Mouse (Mus musculus): ENCODE measurements around the gene Ntn3. TPM values are rescaled to one million over a fixed set of nuclear protein-coding genes. Genes with fewer than 3 reads are reported as not detected.
A peak's percentile ranks its signal among the peaks of the same experiment; 100 is the strongest.

The Ntn3 gene
- polyA plus RNA-seq, 1 experiment from 2014 or later = 2.0 TPM

DNA sequence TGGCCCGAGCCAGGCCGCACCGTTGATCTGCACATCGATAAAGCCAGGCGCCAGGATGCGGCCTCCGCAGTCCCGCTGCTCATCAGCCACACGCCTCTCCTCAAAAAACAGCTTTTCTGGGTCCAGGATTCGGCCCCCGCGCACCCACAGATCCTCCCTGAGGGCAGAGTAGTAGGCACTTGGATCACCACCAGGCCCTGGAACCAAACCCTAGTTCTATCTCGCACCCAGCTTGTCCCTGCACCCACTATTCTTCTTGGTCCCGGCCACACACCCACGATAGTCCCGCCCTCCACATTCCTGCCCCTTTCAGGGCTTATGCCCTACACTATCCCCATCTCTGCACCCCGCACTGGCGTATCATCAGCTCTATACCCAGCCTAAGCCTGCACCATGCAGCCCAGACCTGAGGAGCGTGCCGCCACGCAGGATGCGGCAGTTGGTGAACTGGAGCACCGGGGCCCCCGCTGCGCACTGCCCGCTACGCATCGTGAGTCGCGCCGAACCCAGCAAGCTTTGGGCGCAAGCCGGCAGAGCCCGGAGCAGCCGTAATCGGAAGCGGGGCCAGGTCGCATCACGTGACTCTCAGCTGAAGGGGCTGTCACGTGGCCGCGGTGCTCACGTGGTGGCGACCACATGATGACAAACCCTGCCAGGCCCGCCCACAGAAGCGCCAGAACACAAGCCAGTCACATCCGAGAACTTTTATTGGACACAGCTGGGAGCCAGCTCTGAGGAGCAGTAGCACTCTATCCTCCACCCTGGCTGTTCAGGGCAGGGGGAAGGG lies 46.0 kb downstream of the Ntn3 start, which contains the start of gene Amdhd2:
Gene Amdhd2, minus strand, starts transcription at position 591 of the 787 bp plus-strand sequence.
- Histone ChIP-seq H3K4me1 (replicated peaks; ENCODE audit: control insufficient read depth, insufficient read depth, low read length) (0 out of 2 replicates have a peak, but pooled peaks cover 4% of the 10 kb centered on the region), H3K4me3 (ENCODE audit: low read depth, low read length) (peak within 1 kb of the TSS; percentile 71), H3K27ac (ENCODE audit: low read depth, low read length) (peak within 1 kb of the TSS; percentile 82), H3K9ac (ENCODE audit: low read depth, low read length) (peak within 1 kb of the TSS; percentile 72), H3K4me2 (replicated peaks; ENCODE audit: low read depth) (peak within 1 kb of the TSS; percentile 94), H3K27me3 (replicated peaks; ENCODE audit: control insufficient read depth, insufficient read depth, low read length) (no peaks in the 10 kb centered on the region), H3K36me3 (ENCODE audit: control insufficient read depth, insufficient read depth) (peaks cover 18% of the 10 kb centered on the region), H3K9me3 (ENCODE audit: control insufficient read depth) (no peaks in the 10 kb centered on the region)
- peak; percentile 75 for ATAC-seq
- no peak for TF ChIP-seq CTCF (IDR thresholded peaks at IDR 0.05; ENCODE audit: low read depth)
- under 1% methylated on average over 47 of the region's 47 CpGs for WGBS

- 0 out of 2 replicates have a peak, but pooled peaks cover 4% of the 10 kb centered on the region for H3K4me1 ChIP-seq (replicated peaks; ENCODE audit: control insufficient read depth, insufficient read depth, low read length)
- no peaks in the 10 kb centered on the region for H3K27me3 ChIP-seq (replicated peaks; ENCODE audit: control insufficient read depth, insufficient read depth, low read length)
- H3K27ac ChIP-seq (ENCODE audit: low read depth, low read length) = peak overlapping the region; percentile 82
- no peak; the same call in 1 of the 2 replicates for ATAC-seq
- peak overlapping the region; percentile 72 for H3K9ac ChIP-seq (ENCODE audit: low read depth, low read length)
- peaks cover 23% of the 10 kb centered on the region for H3K36me3 ChIP-seq (ENCODE audit: control insufficient read depth, insufficient read depth)
- WGBS = 16% methylated on average over 17 of the region's 17 CpGs
- no peaks in the 10 kb centered on the region for H3K9me3 ChIP-seq (ENCODE audit: control insufficient read depth)
- peak overlapping the region; percentile 94 for H3K4me2 ChIP-seq (replicated peaks; ENCODE audit: low read depth)
- peak overlapping the region; percentile 71 for H3K4me3 ChIP-seq (ENCODE audit: low read depth, low read length)
- no peak for TF ChIP-seq CTCF (IDR thresholded peaks at IDR 0.05; ENCODE audit: low read depth)
Observed at GRCm38 (mm10) chr17:24162584-24163175, 46.7 kb downstream of the Ntn3 start.

GRCm38 (mm10) chr17:24161466-24161865 lies 47.9 kb downstream of the Ntn3 start:
- Histone ChIP-seq H3K36me3 (ENCODE audit: control insufficient read depth, insufficient read depth) (peaks cover 26% of the 10 kb centered on the region), H3K4me3 (ENCODE audit: low read depth, low read length) (no peak overlapping the region), H3K9ac (ENCODE audit: low read depth, low read length) (no peak overlapping the region), H3K4me1 (replicated peaks; ENCODE audit: control insufficient read depth, insufficient read depth, low read length) (0 out of 2 replicates have a peak, but pooled peaks cover 4% of the 10 kb centered on the region), H3K4me2 (replicated peaks; ENCODE audit: low read depth) (0 out of 2 replicates have a peak overlapping the region, but pooled peaks have one; percentile 94), H3K9me3 (ENCODE audit: control insufficient read depth) (no peaks in the 10 kb centered on the region), H3K27ac (ENCODE audit: low read depth, low read length) (no peak overlapping the region), H3K27me3 (replicated peaks; ENCODE audit: control insufficient read depth, insufficient read depth, low read length) (no peaks in the 10 kb centered on the region)
- ATAC-seq = no peak
- TF ChIP-seq CTCF (IDR thresholded peaks at IDR 0.05; ENCODE audit: low read depth) = no peak
- 79% methylated on average over 5 of the region's 5 CpGs for WGBS

- H3K27me3 ChIP-seq (replicated peaks; ENCODE audit: control insufficient read depth, insufficient read depth, low read length) = no peaks in the 10 kb centered on the region
- no peaks in the 10 kb centered on the region for H3K9me3 ChIP-seq (ENCODE audit: control insufficient read depth)
- peaks cover 35% of the 10 kb centered on the region for H3K36me3 ChIP-seq (ENCODE audit: control insufficient read depth, insufficient read depth)
- ATAC-seq = no peak
- WGBS = 96% methylated on average over 4 of the region's 4 CpGs
- H3K27ac ChIP-seq (ENCODE audit: low read depth, low read length) = no peak overlapping the region
- H3K4me2 ChIP-seq (replicated peaks; ENCODE audit: low read depth) = no peak overlapping the region
- TF ChIP-seq CTCF (IDR thresholded peaks at IDR 0.05; ENCODE audit: low read depth) = no peak
- peaks cover 2% of the 10 kb centered on the region; the same call in 1 of the 2 replicates for H3K4me1 ChIP-seq (replicated peaks; ENCODE audit: control insufficient read depth, insufficient read depth, low read length)
- H3K4me3 ChIP-seq (ENCODE audit: low read depth, low read length) = no peak overlapping the region
- H3K9ac ChIP-seq (ENCODE audit: low read depth, low read length) = no peak overlapping the region
Observed at GRCm38 (mm10) chr17:24157526-24157925, 51.8 kb downstream of the Ntn3 start.

- 97% methylated on average over 6 of the region's 6 CpGs for WGBS
- ATAC-seq = no peak
Observed at GRCm38 (mm10) chr17:24157121-24157520, 52.2 kb downstream of the Ntn3 start.

DNA sequence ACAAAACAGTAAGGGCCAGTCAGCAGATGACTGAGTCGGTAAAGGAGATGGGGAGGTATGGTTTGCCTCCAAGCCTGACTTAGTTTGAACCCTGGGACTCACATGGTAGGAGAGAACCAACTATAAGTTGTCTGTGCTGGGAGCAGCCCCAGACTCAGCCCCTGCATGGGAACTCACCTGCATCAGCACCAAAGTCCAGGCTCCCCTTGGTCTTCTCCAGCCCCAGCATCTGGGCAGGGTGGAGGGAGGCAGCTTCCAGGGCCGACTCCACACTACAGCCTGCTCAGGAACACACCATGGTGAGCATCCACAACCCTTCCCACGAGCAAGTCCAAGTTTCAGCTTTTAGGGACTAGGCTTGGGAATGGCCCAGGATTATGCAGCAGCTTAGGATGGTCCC lies 52.9 kb downstream of the Ntn3 start:
- TF ChIP-seq CTCF (IDR thresholded peaks at IDR 0.05; ENCODE audit: low read depth) = no peak
- ATAC-seq = no peak
- H3K36me3 ChIP-seq (ENCODE audit: control insufficient read depth, insufficient read depth) = peaks cover 35% of the 10 kb centered on the region
- H3K27me3 ChIP-seq (replicated peaks; ENCODE audit: control insufficient read depth, insufficient read depth, low read length) = no peaks in the 10 kb centered on the region
- no peak overlapping the region for H3K27ac ChIP-seq (ENCODE audit: low read depth, low read length)
- no peak overlapping the region for H3K4me3 ChIP-seq (ENCODE audit: low read depth, low read length)
- H3K9me3 ChIP-seq (ENCODE audit: control insufficient read depth) = no peaks in the 10 kb centered on the region
- no peak overlapping the region for H3K9ac ChIP-seq (ENCODE audit: low read depth, low read length)
- H3K4me2 ChIP-seq (replicated peaks; ENCODE audit: low read depth) = no peak overlapping the region
- peaks cover 3% of the 10 kb centered on the region; the same call in 1 of the 2 replicates for H3K4me1 ChIP-seq (replicated peaks; ENCODE audit: control insufficient read depth, insufficient read depth, low read length)
- WGBS = 87% methylated on average over 3 of the region's 3 CpGs

More at GRCm38 (mm10) chr17:24157121-24157520, 52.2 kb downstream of the Ntn3 start:
- Histone ChIP-seq H3K27me3 (replicated peaks; ENCODE audit: control insufficient read depth, insufficient read depth, low read length) (no peaks in the 10 kb centered on the region), H3K27ac (ENCODE audit: low read depth, low read length) (no peak overlapping the region), H3K9me3 (ENCODE audit: control insufficient read depth) (no peaks in the 10 kb centered on the region), H3K36me3 (ENCODE audit: control insufficient read depth, insufficient read depth) (peaks cover 35% of the 10 kb centered on the region), H3K9ac (ENCODE audit: low read depth, low read length) (no peak overlapping the region), H3K4me3 (ENCODE audit: low read depth, low read length) (no peak overlapping the region), H3K4me1 (replicated peaks; ENCODE audit: control insufficient read depth, insufficient read depth, low read length) (peaks cover 3% of the 10 kb centered on the region; the same call in 1 of the 2 replicates), H3K4me2 (replicated peaks; ENCODE audit: low read depth) (no peak overlapping the region)
- TF ChIP-seq CTCF (IDR thresholded peaks at IDR 0.05; ENCODE audit: low read depth) = no peak

All from intestine, postnatal 0 days (tissue).